Mouse (Mus musculus): ENCODE measurements around the gene Olfr548-ps1. TPM values are rescaled to one million over a fixed set of nuclear protein-coding genes. Genes with fewer than 3 reads are reported as not detected.

The Olfr548-ps1 gene
- polyA plus RNA-seq (2014; fragmentation: Illumina TruSeq; extraction: RNeasy Lipid Tissue Mini Kit (QIAGEN cat#74804); ENCODE audit: low read depth, low replicate concordance) = not detected

DNA sequence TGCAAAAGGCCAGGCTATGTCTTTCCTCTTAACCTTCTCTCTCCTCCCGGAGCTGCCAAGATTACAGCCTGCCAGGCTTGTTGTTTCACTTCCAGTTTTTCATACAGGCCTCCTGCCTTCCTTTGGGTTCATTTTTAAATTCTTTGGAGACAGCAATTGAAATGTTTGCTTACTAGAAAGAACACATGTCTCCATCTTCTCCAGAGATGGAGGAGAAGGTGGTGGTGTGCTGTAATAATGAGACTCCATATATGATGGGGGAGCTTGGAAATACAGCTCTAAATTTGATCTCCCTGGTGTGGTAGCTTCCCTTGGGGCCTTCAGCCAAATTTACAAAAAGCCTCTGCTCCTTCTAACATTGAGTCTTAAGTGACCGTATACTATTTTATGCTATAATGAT is at the start of gene Olfr548-ps1:
Olfr548-ps1 (plus strand) TSS at position 301 of the 400 bp plus-strand sequence.

DNA sequence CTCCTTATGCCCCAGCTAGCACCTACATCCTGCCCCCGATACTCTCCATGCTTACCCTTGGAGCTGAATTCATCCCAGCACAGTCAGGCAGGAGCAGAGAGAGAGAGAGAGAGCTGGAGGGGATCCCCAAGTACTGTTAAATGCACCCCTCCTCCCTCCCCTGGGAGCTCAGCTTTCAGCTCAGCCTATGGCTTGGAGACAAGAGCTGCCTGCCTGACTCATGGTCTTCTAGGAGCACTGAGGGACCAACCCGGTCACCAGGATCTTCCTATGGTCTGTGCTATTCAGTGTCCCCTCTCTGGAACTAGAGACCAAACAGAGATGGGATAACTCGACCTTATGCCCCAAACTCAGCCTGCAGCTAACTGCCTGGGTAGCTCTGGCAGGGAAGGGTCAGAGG is 41.2 kb upstream of the Olfr548-ps1 start, which contains the start of gene Olfr545:
Olfr545 (minus strand) TSS at position 101 of the 400 bp plus-strand sequence.

DNA sequence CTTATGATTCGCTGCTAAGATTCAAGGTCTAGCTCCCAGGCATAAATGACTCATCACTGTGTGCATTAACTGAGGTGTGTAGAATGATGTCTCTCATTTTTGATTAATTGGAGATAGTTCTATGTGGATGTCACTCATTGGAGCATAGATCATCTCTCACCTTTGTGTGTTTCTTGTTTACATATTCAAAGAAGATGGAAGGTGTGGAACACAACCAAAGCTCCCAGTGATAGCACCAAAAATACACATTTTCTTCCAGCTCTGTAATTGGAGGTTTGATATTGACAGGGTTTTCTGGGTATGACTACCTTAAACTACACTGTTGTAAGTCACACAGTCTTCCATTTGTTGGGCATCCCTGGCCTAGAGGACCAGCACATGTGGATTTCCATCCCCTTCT is 6.2 kb upstream of the Olfr548-ps1 start, which contains the start of gene Olfr547:
Olfr547 (plus strand) TSS at position 301 of the 400 bp plus-strand sequence.

DNA sequence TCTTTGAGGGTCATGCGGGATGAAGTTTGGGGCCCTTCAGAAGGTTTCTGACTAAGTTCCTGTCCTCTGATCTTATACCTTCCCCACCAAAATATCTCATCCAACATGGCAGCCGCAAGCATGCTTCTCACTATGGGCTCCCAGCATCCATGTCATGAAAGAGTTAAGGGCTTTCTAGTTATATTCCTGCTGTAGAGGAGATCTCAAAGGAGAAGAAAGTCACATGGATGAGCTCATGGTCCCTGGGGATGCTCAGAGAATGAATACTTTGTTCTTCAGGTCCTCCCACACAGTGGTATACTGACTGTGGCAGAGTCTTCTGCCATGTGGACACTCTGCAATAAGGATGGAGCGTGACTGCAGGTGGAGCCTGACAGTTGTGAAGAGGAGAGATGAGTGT is 8.9 kb downstream of the Olfr548-ps1 start, which contains the start of gene Olfr549:
Olfr549 (plus strand) TSS at position 301 of the 400 bp plus-strand sequence.

DNA sequence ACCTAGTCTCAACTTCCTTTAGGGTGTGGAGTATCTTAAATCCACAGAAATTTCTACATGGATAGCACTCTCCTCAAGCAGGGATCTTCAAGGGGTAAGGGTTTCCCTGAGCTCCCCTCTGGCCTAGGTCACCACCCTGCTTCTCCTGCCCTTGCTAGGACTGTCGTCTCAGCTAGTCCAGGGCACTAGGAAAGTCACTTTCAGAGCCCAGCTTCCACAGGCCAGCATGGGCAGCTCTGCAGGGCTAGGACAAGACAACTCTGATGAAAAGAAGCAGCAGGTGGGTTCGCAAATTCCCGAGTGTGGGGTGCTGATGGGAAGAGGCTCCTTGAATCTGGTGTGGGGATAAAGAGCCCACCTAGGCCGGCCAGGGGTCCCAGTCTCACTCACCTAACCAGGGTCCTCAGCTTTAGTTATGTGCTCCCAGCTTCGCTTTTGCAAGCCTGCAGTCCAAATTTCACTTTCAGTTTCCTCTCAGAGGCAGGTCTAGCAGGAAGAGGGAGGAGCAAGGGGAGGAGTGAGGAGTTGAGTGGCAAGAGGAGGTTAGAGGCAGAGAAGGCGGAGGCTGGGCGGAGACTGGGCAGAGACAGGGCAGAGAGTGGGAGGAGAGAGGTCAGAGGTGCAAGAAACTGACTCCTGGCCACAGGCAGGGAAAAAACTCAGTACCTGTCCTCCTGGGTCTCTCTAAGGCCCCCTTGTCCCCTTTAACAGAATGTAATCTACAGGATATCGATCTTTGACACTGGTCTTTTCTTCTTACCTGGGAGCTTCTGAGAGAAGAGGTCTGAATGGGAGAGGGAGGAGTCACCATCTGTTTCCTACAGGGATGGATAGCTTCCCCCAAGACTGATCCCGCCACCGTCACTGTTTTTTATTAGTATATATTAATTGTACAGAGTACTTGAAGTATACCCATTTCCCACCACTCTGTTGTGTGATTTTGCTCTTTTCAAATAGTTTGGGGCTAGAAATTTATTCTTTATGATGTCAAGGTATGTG is 24.6 kb downstream of the Olfr548-ps1 start, which contains the start of gene Trim21:
Trim21 (minus strand) TSS at position 488 of the 999 bp plus-strand sequence.

DNA sequence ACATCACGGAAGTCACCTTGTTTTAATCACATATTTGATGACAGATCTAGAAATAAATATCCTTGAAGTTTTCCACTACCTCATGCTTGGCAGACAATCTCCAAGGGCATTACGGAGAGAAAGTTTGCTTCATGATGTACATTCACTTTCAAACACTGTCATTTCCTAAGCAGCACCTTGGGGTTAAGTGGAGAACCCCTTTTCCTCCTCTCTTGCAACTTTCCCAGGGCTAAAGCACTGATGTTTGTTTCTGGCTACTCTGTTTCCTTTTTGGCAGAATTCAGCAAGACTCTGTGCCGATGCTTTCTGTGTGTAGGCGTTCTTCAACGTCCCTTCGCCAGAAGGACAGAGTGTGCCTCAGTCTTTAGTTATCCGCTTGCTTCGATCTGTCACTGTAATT is 30.4 kb downstream of the Olfr548-ps1 start, which contains the start of gene Olfr550:
Olfr550 (plus strand) TSS at position 301 of the 400 bp plus-strand sequence.

DNA sequence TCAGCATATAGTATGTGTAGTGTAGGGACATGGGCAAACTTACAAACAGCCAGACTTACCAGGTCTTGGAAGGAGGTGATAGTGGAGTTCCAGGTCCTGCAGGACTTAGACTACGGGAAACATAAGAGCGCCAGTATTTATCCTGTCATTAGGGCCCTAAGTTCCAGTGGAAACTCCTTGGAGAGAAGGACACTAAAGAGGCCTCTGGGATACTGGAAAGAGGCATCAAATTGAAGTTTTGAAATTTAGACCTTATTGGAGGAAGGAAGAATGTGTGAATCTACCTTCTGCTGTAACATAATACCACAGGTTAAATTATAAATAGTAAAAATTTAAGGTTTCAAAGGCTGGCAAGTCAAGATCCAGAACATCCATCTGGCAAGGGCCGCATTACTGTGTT is 51.1 kb downstream of the Olfr548-ps1 start, which contains the start of gene Olfr551:
Olfr551 (minus strand) TSS at position 101 of the 400 bp plus-strand sequence.

Other genes starting within 250 kb of the Olfr548-ps1 start
- 12.9 TPM for gene Rrm1, start 99.2 kb upstream of the Olfr548-ps1 start, polyA plus RNA-seq (2014; fragmentation: Illumina TruSeq; extraction: RNeasy Lipid Tissue Mini Kit (QIAGEN cat#74804); ENCODE audit: low read depth, low replicate concordance)
- not detected for gene Olfr543, start 59.2 kb upstream of the Olfr548-ps1 start, polyA plus RNA-seq (2014; fragmentation: Illumina TruSeq; extraction: RNeasy Lipid Tissue Mini Kit (QIAGEN cat#74804); ENCODE audit: low read depth, low replicate concordance)
- not detected for gene Olfr544, start 52.6 kb upstream of the Olfr548-ps1 start, polyA plus RNA-seq (2014; fragmentation: Illumina TruSeq; extraction: RNeasy Lipid Tissue Mini Kit (QIAGEN cat#74804); ENCODE audit: low read depth, low replicate concordance)
- not detected for gene Olfr545, start 41.3 kb upstream of the Olfr548-ps1 start, polyA plus RNA-seq (2014; fragmentation: Illumina TruSeq; extraction: RNeasy Lipid Tissue Mini Kit (QIAGEN cat#74804); ENCODE audit: low read depth, low replicate concordance)
- not detected for gene Olfr547, start 6.1 kb upstream of the Olfr548-ps1 start, polyA plus RNA-seq (2014; fragmentation: Illumina TruSeq; extraction: RNeasy Lipid Tissue Mini Kit (QIAGEN cat#74804); ENCODE audit: low read depth, low replicate concordance)
- gene Olfr549, start 9.0 kb downstream of the Olfr548-ps1 start, polyA plus RNA-seq (2014; fragmentation: Illumina TruSeq; extraction: RNeasy Lipid Tissue Mini Kit (QIAGEN cat#74804); ENCODE audit: low read depth, low replicate concordance) = not detected
- 6.7 TPM for gene Trim21, start 24.6 kb downstream of the Olfr548-ps1 start, polyA plus RNA-seq (2014; fragmentation: Illumina TruSeq; extraction: RNeasy Lipid Tissue Mini Kit (QIAGEN cat#74804); ENCODE audit: low read depth, low replicate concordance)
- not detected for gene Olfr550, start 30.5 kb downstream of the Olfr548-ps1 start, polyA plus RNA-seq (2014; fragmentation: Illumina TruSeq; extraction: RNeasy Lipid Tissue Mini Kit (QIAGEN cat#74804); ENCODE audit: low read depth, low replicate concordance)
- not detected for gene Olfr551, start 51.0 kb downstream of the Olfr548-ps1 start, polyA plus RNA-seq (2014; fragmentation: Illumina TruSeq; extraction: RNeasy Lipid Tissue Mini Kit (QIAGEN cat#74804); ENCODE audit: low read depth, low replicate concordance)
- not detected for gene Olfr552, start 56.9 kb downstream of the Olfr548-ps1 start, polyA plus RNA-seq (2014; fragmentation: Illumina TruSeq; extraction: RNeasy Lipid Tissue Mini Kit (QIAGEN cat#74804); ENCODE audit: low read depth, low replicate concordance)
- gene Olfr553, start 77.3 kb downstream of the Olfr548-ps1 start, polyA plus RNA-seq (2014; fragmentation: Illumina TruSeq; extraction: RNeasy Lipid Tissue Mini Kit (QIAGEN cat#74804); ENCODE audit: low read depth, low replicate concordance) = not detected
- not detected for gene Olfr554, start 97.5 kb downstream of the Olfr548-ps1 start, polyA plus RNA-seq (2014; fragmentation: Illumina TruSeq; extraction: RNeasy Lipid Tissue Mini Kit (QIAGEN cat#74804); ENCODE audit: low read depth, low replicate concordance)
- not detected for gene Olfr555, start 117.9 kb downstream of the Olfr548-ps1 start, polyA plus RNA-seq (2014; fragmentation: Illumina TruSeq; extraction: RNeasy Lipid Tissue Mini Kit (QIAGEN cat#74804); ENCODE audit: low read depth, low replicate concordance)
- gene Olfr556, start 124.0 kb downstream of the Olfr548-ps1 start, polyA plus RNA-seq (2014; fragmentation: Illumina TruSeq; extraction: RNeasy Lipid Tissue Mini Kit (QIAGEN cat#74804); ENCODE audit: low read depth, low replicate concordance) = not detected
- gene Trim68, start 146.4 kb downstream of the Olfr548-ps1 start, polyA plus RNA-seq (2014; fragmentation: Illumina TruSeq; extraction: RNeasy Lipid Tissue Mini Kit (QIAGEN cat#74804); ENCODE audit: low read depth, low replicate concordance) = 23.3 TPM
- not detected for gene Olfr557, start 155.0 kb downstream of the Olfr548-ps1 start, polyA plus RNA-seq (2014; fragmentation: Illumina TruSeq; extraction: RNeasy Lipid Tissue Mini Kit (QIAGEN cat#74804); ENCODE audit: low read depth, low replicate concordance)
- gene Olfr558, start 161.3 kb downstream of the Olfr548-ps1 start, polyA plus RNA-seq (2014; fragmentation: Illumina TruSeq; extraction: RNeasy Lipid Tissue Mini Kit (QIAGEN cat#74804); ENCODE audit: low read depth, low replicate concordance) = 6.0 TPM
- gene Olfr33, start 178.2 kb downstream of the Olfr548-ps1 start, polyA plus RNA-seq (2014; fragmentation: Illumina TruSeq; extraction: RNeasy Lipid Tissue Mini Kit (QIAGEN cat#74804); ENCODE audit: low read depth, low replicate concordance) = not detected
- not detected for gene Olfr559, start 186.6 kb downstream of the Olfr548-ps1 start, polyA plus RNA-seq (2014; fragmentation: Illumina TruSeq; extraction: RNeasy Lipid Tissue Mini Kit (QIAGEN cat#74804); ENCODE audit: low read depth, low replicate concordance)
- gene Olfr560, start 218.5 kb downstream of the Olfr548-ps1 start, polyA plus RNA-seq (2014; fragmentation: Illumina TruSeq; extraction: RNeasy Lipid Tissue Mini Kit (QIAGEN cat#74804); ENCODE audit: low read depth, low replicate concordance) = 0.39 TPM
- gene Olfr78, start 218.6 kb downstream of the Olfr548-ps1 start, polyA plus RNA-seq (2014; fragmentation: Illumina TruSeq; extraction: RNeasy Lipid Tissue Mini Kit (QIAGEN cat#74804); ENCODE audit: low read depth, low replicate concordance) = 3.1 TPM
- gene Olfr561, start 230.3 kb downstream of the Olfr548-ps1 start, polyA plus RNA-seq (2014; fragmentation: Illumina TruSeq; extraction: RNeasy Lipid Tissue Mini Kit (QIAGEN cat#74804); ENCODE audit: low read depth, low replicate concordance) = not detected